Mouse (Mus musculus): ENCODE results near the gene Uts2r.

Gene Uts2r

GRCm38 (mm10) chr11:121160636-121161346 is 720 bp downstream of the Uts2r start:
- DNase-seq (ENCODE audit: extremely low read depth, low read depth): no peak

DNA sequence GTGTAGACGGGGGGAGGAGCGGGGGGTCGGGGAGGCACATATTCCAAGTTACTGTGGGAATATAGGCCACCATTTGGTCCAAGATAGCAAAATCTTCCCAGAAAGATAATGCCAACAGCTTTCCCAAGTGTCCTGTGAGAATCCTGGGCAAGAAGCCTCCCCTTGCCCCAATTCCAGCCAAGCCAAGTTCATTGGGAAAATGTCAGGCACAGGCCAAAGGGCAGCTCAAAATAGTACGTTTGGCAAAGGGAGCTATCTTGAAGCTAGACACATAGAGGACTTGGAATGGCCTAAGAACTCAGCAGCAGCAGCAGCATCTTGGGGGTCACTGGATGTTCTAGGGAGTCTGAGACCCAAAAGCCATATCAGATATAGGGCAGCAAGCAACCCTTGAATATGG is 3.7 kb downstream of the Uts2r start:
- DNase-seq (ENCODE audit: extremely low read depth, low read depth): no peak

DNA sequence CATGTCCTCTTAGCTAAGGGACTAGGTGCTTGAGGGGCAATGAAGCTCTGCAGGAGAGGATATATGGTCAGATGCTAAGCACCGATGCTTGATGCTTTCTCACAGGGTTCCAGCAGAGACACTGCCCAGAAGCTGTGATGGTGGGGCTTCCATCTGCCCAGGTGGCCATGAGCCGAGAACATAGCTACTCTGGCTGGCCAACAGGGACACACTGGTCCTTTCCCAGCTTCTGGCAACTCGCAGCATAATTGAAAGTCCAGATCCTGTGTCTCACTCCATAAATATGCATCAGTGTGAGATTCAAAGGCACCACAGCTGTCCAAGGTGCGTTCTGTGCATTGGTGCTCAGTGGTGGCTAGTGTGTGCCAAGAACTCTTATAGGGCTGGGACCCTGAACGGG is 13.1 kb downstream of the Uts2r start:
- no peak for DNase-seq (ENCODE audit: extremely low read depth, low read depth)

GRCm38 (mm10) chr11:121174234-121174633 is 14.2 kb downstream of the Uts2r start:
- no peak for DNase-seq (ENCODE audit: extremely low read depth, low read depth)

DNA sequence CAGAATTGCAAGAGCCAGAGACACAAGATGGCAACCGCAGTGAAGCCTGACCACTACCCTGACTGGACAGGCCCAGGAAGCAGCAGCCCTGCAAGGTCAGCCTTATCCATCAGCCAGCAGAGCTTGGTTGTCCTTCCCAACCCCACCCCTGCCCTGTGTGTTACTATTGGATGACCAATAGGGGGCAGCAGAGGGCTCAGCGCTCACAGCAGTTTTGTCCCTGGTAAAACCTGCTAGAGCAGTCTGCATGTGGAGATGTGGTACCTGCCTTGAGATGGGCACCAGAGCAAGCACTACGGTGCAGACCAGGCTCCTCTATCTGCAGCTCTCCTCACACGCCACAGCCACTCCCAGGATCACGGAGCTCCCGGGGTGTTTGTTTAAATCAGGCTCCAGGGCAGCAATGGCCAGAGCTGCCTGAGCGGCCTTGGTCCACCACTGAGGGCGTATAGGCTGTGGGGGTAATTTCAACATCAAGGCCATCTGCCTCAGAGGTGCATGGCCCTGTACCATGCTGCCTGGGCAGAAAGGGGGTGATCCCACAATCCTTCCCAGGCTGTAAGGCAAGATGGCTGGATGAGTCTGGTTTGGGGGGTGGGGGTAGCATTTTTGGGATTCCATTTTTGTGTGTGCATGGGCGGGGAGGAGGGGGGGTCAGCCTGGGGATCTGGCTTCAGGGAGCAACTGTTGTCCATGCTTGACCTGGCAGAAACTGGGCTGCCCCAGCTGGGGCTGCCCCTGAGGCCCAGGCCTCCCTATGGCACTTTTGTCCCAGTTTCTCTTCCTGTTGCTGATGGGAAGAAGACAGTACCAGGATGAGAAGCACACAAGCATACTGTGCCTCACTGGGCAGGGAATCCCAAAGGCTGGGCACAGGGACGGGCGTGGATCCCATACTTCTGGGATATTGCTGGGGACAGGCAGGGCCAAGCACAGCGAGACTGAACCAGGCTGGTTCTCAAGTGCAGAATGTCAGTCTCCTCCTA is 16.5 kb downstream of the Uts2r start:
- peak; percentile 23 for DNase-seq (ENCODE audit: extremely low read depth, low read depth)

DNA sequence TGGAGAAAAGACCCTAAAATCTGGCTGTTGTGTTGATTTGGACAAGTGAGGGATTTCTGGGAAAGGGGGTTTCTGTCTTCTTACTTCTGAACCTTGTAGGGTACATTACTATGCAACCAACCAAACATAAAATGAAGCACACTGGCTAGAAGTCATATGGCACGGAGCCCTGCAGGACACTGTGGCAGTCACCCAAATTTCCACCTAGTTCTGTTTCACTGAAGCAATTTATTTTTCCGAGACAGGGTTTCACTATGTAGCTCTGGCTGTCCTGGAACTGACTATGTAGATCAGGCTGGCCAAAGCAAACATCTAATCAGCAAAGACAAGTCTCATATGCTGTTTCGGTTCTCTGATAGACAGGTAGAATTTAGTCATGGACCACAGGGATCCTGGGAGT is 29.6 kb downstream of the Uts2r start:
- no peak for DNase-seq (ENCODE audit: extremely low read depth, low read depth)

DNA sequence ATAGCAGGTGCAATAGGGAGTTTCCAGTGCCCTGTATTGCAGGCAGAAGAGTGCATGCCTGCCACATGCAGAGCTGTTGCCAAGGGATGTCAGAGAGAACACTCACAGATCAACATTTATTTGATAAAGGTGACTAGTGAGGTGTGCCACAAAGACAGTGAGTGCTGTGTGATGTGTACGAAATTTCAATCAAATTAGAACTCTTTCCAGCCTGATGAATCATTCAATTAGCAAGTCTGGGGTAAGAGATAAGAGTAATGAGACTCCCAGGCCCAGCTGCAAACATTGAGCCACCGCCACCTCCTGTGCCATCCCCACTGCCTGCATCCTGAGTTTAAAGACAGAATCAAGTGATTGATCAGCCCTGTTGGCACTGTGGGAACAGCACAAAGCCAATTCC is 32.7 kb downstream of the Uts2r start:
- DNase-seq (ENCODE audit: extremely low read depth, low read depth): no peak

GRCm38 (mm10) chr11:121193415-121193814 is 33.3 kb downstream of the Uts2r start:
- DNase-seq (ENCODE audit: extremely low read depth, low read depth): no peak

DNA sequence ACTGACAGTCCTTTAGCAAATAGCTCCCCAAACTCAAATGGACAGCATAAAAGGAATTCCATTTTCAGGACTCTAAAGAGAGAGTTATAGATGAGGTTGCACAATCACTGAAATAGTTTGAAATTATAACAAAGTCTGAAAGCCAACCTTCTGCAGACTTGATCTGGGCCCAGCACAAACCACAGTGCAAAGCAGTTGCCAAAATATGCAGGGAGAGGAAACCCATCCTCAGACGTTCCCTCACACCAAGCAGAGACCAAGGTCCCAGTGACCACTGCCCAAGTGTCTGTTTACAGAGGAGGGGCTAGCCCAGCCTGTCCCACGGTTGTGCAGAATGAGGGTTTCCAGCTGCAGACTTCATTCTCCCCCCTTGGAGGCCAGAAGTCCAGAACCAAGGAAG is 38.6 kb downstream of the Uts2r start:
- DNase-seq (ENCODE audit: extremely low read depth, low read depth): no peak

DNA sequence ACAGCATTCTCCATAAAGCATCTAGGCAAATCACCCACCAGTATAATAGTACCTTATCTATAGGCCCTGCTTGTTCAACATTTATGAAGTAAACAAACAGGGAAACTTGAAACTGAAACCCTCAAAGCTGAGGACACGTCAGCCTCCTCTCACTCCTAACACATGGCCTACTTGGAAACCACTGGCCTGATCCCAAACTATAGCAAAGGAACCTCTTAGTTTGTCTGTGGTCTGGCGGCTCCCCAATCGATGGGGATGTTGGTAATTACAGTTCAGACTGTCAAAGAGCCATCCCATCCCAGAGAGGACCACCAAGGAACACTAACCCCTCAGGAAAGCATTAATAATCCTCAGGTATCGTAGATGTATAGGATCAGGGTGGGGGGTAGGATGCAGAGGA is 39.8 kb downstream of the Uts2r start:
- no peak for DNase-seq (ENCODE audit: extremely low read depth, low read depth)

DNA sequence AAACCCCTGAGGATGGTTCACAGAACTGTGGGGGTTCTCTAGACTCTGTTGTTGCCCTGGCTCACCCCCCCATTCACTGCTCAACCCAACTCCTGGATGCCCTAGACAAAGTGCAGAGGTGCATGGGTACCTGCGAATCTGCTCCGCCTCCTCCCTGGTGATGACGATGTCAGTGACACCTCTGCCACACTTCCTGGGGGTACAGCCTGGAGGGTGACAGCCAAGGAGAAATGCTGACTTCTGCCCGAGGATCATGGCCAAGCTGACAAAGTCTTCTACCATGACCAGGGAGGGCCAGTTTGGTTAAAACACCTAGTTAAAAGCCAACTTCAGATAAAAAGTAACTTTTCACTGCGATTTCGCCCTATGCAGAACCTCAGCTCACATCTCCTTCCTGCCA is 40.7 kb downstream of the Uts2r start:
- no peak for DNase-seq (ENCODE audit: extremely low read depth, low read depth)

DNA sequence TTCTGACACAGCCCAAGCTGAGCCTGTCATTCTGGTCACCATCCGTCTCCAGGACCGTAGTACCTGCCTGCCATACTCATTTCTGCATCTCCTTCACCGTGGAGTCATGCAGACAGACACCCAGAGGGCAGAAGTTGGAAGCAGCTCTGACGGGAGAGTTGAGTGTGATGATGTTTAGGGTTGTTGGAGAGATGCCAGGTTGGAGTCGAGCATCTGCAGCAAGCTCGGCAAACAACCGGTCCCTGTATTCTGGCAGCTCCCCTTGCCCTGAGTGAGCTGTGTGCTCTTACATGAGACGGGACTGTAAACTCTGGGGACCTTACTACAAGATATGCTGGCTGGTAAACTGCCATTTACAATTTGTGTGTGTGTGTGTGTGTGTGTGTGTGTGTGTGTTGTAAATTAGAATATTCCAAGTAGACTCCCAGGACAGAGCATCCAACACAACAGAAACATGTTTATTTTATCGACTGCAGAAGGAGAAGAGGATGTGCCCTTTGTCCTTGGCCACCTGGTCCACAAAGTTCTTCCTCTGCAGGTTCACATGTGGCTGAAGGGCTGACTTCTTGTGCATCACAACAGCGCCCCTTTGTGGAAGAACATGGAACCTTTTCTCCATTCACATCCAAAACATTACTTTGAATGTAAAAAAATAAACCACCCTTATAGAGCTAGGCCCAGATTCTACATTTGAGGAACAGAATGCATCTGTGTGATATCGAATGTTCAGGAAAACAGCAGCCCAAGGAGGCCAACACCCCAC is 41.5 kb downstream of the Uts2r start:
- peak; percentile 50 for DNase-seq (ENCODE audit: extremely low read depth, low read depth)

- no peak for DNase-seq (ENCODE audit: extremely low read depth, low read depth)
These were observed 43.7 kb downstream of the Uts2r start for GRCm38 (mm10) chr11:121203859-121204160.

GRCm38 (mm10) chr11:121204161-121205006 is 44.3 kb downstream of the Uts2r start, which contains the start of the genes Hexdc and Ogfod3:
Hexdc (plus strand) TSS chr11:121204433.
Ogfod3 (minus strand) TSS chr11:121204711.
- peak; percentile 94 for DNase-seq (ENCODE audit: extremely low read depth, low read depth)
